Mouse (Mus musculus) adrenal gland (tissue): ENCODE data around the gene Msh5.

ENCODE experiments used
- intact Hi-C: fragments of 180-260 bp; cut with DNase I; formaldehyde crosslinking; loops from one replicate; pipeline ENCODE4 v1.15.1; 2025

The Msh5 gene

DNA sequence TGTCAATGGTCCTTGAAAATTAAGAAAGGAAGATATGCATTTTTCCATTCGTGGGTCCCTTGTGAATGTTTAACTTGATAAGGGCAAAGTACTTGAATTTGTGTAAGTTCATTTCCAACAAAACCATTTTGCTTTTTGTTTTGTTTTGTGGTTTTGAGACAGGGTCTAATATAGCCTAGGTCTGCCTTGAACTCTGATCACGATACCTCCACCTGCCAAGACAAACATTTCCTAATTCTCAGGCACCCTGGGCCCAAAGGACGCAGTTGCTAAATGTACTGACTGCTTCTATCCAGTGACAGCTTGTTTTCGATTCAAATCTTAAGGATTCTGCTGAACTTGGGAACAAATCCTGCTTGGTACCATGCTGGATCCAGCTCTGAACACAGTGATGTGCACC lies 66.9 kb downstream of the Msh5 start:
- intact Hi-C loops: loop anchor here (2.0 to 5.0 kb wide), 2 partner anchors 27 to 142 kb away; partner anchors contain the start of genes Dxo and Stk19
